ENCODE assay signal across 8 mouse cellular contexts in genomic region chr19:46707296-46708151, GRCm38 (mm10). TPM values are rescaled to one million over a fixed set of nuclear protein-coding genes. Genes with fewer than 3 reads are reported as not detected.
DNase-seq lines count a peak whose midpoint lies in the region; ATAC-seq and TF ChIP-seq lines count a peak whose summit lies in the region.

As3mt (plus strand) TSS chr19:46707458.

- peak within 1 kb of the TSS; percentile 46 for H3K4me3 ChIP-seq in cerebellum, adult 2 months (replicated peaks; ENCODE audit: insufficient read depth, low read depth, low read length)
- H3K4me3 ChIP-seq in hindbrain, embryonic 11.5 days (ENCODE audit: low read depth, low read length), result peak within 1 kb of the TSS; percentile 46

- H3K4me2 ChIP-seq in hindbrain, embryonic 11.5 days (replicated peaks; ENCODE audit: low read depth, low read length), result peak within 1 kb of the TSS; percentile 55

- no peak for TF ChIP-seq CTCF in cerebellum, adult 2 months (IDR thresholded peaks at IDR 0.05; ENCODE audit: borderline replicate concordance, insufficient read depth, low read depth, low read length)

- no peak within 1 kb of the TSS for H3K27ac ChIP-seq in cerebellum, adult 2 months (ENCODE audit: insufficient read depth, low read length)
- H3K27ac ChIP-seq in hindbrain, embryonic 11.5 days (ENCODE audit: low read depth, low read length), result 0 out of 2 replicates have a peak within 1 kb of the TSS, but pooled peaks have one; percentile 30

- H3K9me3 ChIP-seq in hindbrain, embryonic 11.5 days (ENCODE audit: control insufficient read depth, low read length), result no peaks in the 10 kb centered on the region

- DNase-seq in Muller cell, postnatal 12 days (ENCODE audit: inconsistent ontology term), result peak; percentile 34
- peak; percentile 69 to 72 for DNase-seq in cerebellum, adult 2 months
- peak; percentile 49 for DNase-seq in forelimb bud, embryonic 11.5 days (ENCODE audit: low read depth, low spot score)
- peak; percentile 75 for DNase-seq in hindbrain, embryonic 11.5 days (ENCODE audit: low spot score)
- peak; percentile 54 to 57 for DNase-seq in layer of hippocampus, postnatal 10 days (ENCODE audit: low spot score in 2 of 2)
- peak; percentile 91 for DNase-seq in lung, postnatal 10 days
- peak; percentile 47 for DNase-seq in ovary, postnatal 10 days (ENCODE audit: low spot score)
- DNase-seq in urinary bladder, adult 2 months (ENCODE audit: low spot score), result peak; percentile 43

- H3K36me3 ChIP-seq in hindbrain, embryonic 11.5 days (ENCODE audit: control insufficient read depth, insufficient read depth, low read length), result no peaks in the 10 kb centered on the region

- H3K27me3 ChIP-seq in cerebellum, adult 2 months (ENCODE audit: control insufficient read depth, insufficient read depth, low read length), result no peaks in the 10 kb centered on the region
- H3K27me3 ChIP-seq in hindbrain, embryonic 11.5 days (ENCODE audit: control insufficient read depth, insufficient read depth, low read length), result no peaks in the 10 kb centered on the region

- ATAC-seq in hindbrain, embryonic 11.5 days (ENCODE audit: low FRiP score), result peak; percentile 61

- H3K4me1 ChIP-seq in cerebellum, adult 2 months (ENCODE audit: control insufficient read depth, insufficient read depth, low read length), result no peaks in the 10 kb centered on the region
- no peaks in the 10 kb centered on the region for H3K4me1 ChIP-seq in hindbrain, embryonic 11.5 days (replicated peaks; ENCODE audit: control insufficient read depth, insufficient read depth, low read length)

- TF ChIP-seq POLR2A in cerebellum, adult 2 months (IDR thresholded peaks at IDR 0.05; ENCODE audit: borderline replicate concordance, insufficient read depth, low read length), result no peak

- peak within 1 kb of the TSS; percentile 50 for H3K9ac ChIP-seq in hindbrain, embryonic 11.5 days (ENCODE audit: low read depth, low read length)

- 13% methylated on average over 31 of the region's 31 CpGs for whole genome bisulfite sequencing in cerebellum, adult 2 months
- WGBS in hindbrain, embryonic 11.5 days, result 15% methylated on average over 30 of the region's 31 CpGs

RNA-seq across cellular contexts. Expression of gene As3mt, which starts in this region (rescaled TPM):
- polyA plus RNA-seq in cerebellum, adult 2 months (2012; rRNA removed), result 16.5 and 16.8 TPM in 2 replicates
- 30.2 and 31.6 TPM in 2 replicates for polyA plus RNA-seq in hindbrain, embryonic 11.5 days (2014; fragmentation: Nextera tagmentation; extraction: Ambion mirVana)
- total RNA-seq in layer of hippocampus, postnatal 10 days (2021), result 10 to 100 TPM; 13.4 to 16.7 TPM
- 21.9 and 25.0 TPM in 2 replicates for polyA plus RNA-seq in urinary bladder, adult 2 months (2012; rRNA removed)

Comparison
In these comparisons a context has a peak if more than half of its experiments do, and no peak if none do; other contexts are left out.
1. DNase-seq: peak in every context shown above with its lines; median percentile 91 in lung, postnatal 10 days; 75 in hindbrain, embryonic 11.5 days; 70 in cerebellum, adult 2 months; 56 in layer of hippocampus, postnatal 10 days; 49 in forelimb bud, embryonic 11.5 days; 47 in ovary, postnatal 10 days; 43 in urinary bladder, adult 2 months; 34 in Muller cell, postnatal 12 days.